Mouse (Mus musculus): ENCODE results near the gene Snx20. TPM values are rescaled to one million over a fixed set of nuclear protein-coding genes. Genes with fewer than 3 reads are reported as not detected.
A peak's percentile ranks its signal among the peaks of the same experiment; 100 is the strongest.
"Not testable (repeated sequence)": the region's sequence is repeated elsewhere in the genome, so short reads cannot be mapped to it uniquely, and the experiment has no call there.

The Snx20 gene
- polyA plus RNA-seq, 1 experiment from 2014 or later: 1.0 TPM

GRCm38 (mm10) chr8:88668400-88669086 lies 32.6 kb upstream of the Snx20 start:
- Histone ChIP-seq H3K27ac (ENCODE audit: low read length) (no peak overlapping the region), H3K4me2 (ENCODE audit: low read length) (no peak overlapping the region), H3K9ac (replicated peaks; ENCODE audit: low read depth, low read length) (no peak overlapping the region), H3K9me3 (ENCODE audit: control insufficient read depth, low read length) (no peaks in the 10 kb centered on the region), H3K4me3 (replicated peaks; ENCODE audit: low read length) (no peak overlapping the region), H3K36me3 (ENCODE audit: control insufficient read depth, insufficient read depth) (no peaks in the 10 kb centered on the region), H3K27me3 (replicated peaks; ENCODE audit: control insufficient read depth, insufficient read depth, low read length) (no peaks in the 10 kb centered on the region), H3K4me1 (replicated peaks; ENCODE audit: control insufficient read depth, insufficient read depth, low read length) (peaks cover 7% of the 10 kb centered on the region)
- WGBS: 39% methylated on average over 14 of the region's 14 CpGs
- ATAC-seq: peak; percentile 82

GRCm38 (mm10) chr8:88666435-88666834 lies 30.5 kb upstream of the Snx20 start:
- H3K4me1 ChIP-seq (replicated peaks; ENCODE audit: control insufficient read depth, insufficient read depth, low read length): peaks cover 7% of the 10 kb centered on the region
- no peak overlapping the region for H3K4me2 ChIP-seq (ENCODE audit: low read length)
- no peak overlapping the region for H3K27ac ChIP-seq (ENCODE audit: low read length)
- no peak for ATAC-seq
- H3K4me3 ChIP-seq (replicated peaks; ENCODE audit: low read length): no peak overlapping the region
- H3K36me3 ChIP-seq (ENCODE audit: control insufficient read depth, insufficient read depth): no peaks in the 10 kb centered on the region
- no peaks in the 10 kb centered on the region for H3K27me3 ChIP-seq (replicated peaks; ENCODE audit: control insufficient read depth, insufficient read depth, low read length)
- WGBS: 56% methylated on average over 1 of the region's 1 CpGs
- no peaks in the 10 kb centered on the region for H3K9me3 ChIP-seq (ENCODE audit: control insufficient read depth, low read length)
- H3K9ac ChIP-seq (replicated peaks; ENCODE audit: low read depth, low read length): no peak overlapping the region

GRCm38 (mm10) chr8:88664947-88665346 lies 29.0 kb upstream of the Snx20 start:
- ATAC-seq: no peak
- Histone ChIP-seq H3K4me3 (replicated peaks; ENCODE audit: low read length) (no peak overlapping the region), H3K4me2 (ENCODE audit: low read length) (no peak overlapping the region), H3K9ac (replicated peaks; ENCODE audit: low read depth, low read length) (no peak overlapping the region), H3K9me3 (ENCODE audit: control insufficient read depth, low read length) (no peaks in the 10 kb centered on the region), H3K27me3 (replicated peaks; ENCODE audit: control insufficient read depth, insufficient read depth, low read length) (no peaks in the 10 kb centered on the region), H3K27ac (ENCODE audit: low read length) (no peak overlapping the region), H3K4me1 (replicated peaks; ENCODE audit: control insufficient read depth, insufficient read depth, low read length) (peaks cover 7% of the 10 kb centered on the region), H3K36me3 (ENCODE audit: control insufficient read depth, insufficient read depth) (no peaks in the 10 kb centered on the region)
- 68% methylated on average over 19 of the region's 19 CpGs for WGBS

- no peaks in the 10 kb centered on the region for H3K36me3 ChIP-seq (ENCODE audit: control insufficient read depth, insufficient read depth)
- no peak for ATAC-seq
- H3K27me3 ChIP-seq (replicated peaks; ENCODE audit: control insufficient read depth, insufficient read depth, low read length): no peaks in the 10 kb centered on the region
- H3K4me3 ChIP-seq (replicated peaks; ENCODE audit: low read length): no peak overlapping the region
- H3K4me2 ChIP-seq (ENCODE audit: low read length): no peak overlapping the region
- no peak overlapping the region for H3K9ac ChIP-seq (replicated peaks; ENCODE audit: low read depth, low read length)
- H3K4me1 ChIP-seq (replicated peaks; ENCODE audit: control insufficient read depth, insufficient read depth, low read length): peaks cover 7% of the 10 kb centered on the region
- H3K9me3 ChIP-seq (ENCODE audit: control insufficient read depth, low read length): no peaks in the 10 kb centered on the region
- 85% methylated on average over 16 of the region's 16 CpGs for WGBS
- no peak overlapping the region for H3K27ac ChIP-seq (ENCODE audit: low read length)
Measured at GRCm38 (mm10) chr8:88664121-88664520, 28.2 kb upstream of the Snx20 start.

GRCm38 (mm10) chr8:88662401-88662821 lies 26.5 kb upstream of the Snx20 start:
- Histone ChIP-seq H3K36me3 (ENCODE audit: control insufficient read depth, insufficient read depth) (no peaks in the 10 kb centered on the region), H3K4me1 (replicated peaks; ENCODE audit: control insufficient read depth, insufficient read depth, low read length) (no peaks in the 10 kb centered on the region; the same call in 1 of the 2 replicates), H3K27ac (ENCODE audit: low read length) (no peak overlapping the region), H3K9ac (replicated peaks; ENCODE audit: low read depth, low read length) (no peak overlapping the region), H3K9me3 (ENCODE audit: control insufficient read depth, low read length) (no peaks in the 10 kb centered on the region), H3K4me2 (ENCODE audit: low read length) (no peak overlapping the region), H3K4me3 (replicated peaks; ENCODE audit: low read length) (no peak overlapping the region), H3K27me3 (replicated peaks; ENCODE audit: control insufficient read depth, insufficient read depth, low read length) (no peaks in the 10 kb centered on the region)
- ATAC-seq: no peak
- WGBS: 80% methylated on average over 6 of the region's 6 CpGs

GRCm38 (mm10) chr8:88659873-88660272 lies 23.9 kb upstream of the Snx20 start:
- 41% methylated on average over 3 of the region's 3 CpGs for WGBS
- peaks cover 4% of the 10 kb centered on the region; the same call in 1 of the 2 replicates for H3K9me3 ChIP-seq (ENCODE audit: control insufficient read depth, low read length)

GRCm38 (mm10) chr8:88655334-88655733 lies 19.4 kb upstream of the Snx20 start:
- no peak overlapping the region for H3K27ac ChIP-seq (ENCODE audit: low read length)
- no peak overlapping the region for H3K4me3 ChIP-seq (replicated peaks; ENCODE audit: low read length)
- ATAC-seq: no peak
- H3K4me2 ChIP-seq (ENCODE audit: low read length): no peak overlapping the region
- no peaks in the 10 kb centered on the region for H3K4me1 ChIP-seq (replicated peaks; ENCODE audit: control insufficient read depth, insufficient read depth, low read length)
- no peaks in the 10 kb centered on the region for H3K27me3 ChIP-seq (replicated peaks; ENCODE audit: control insufficient read depth, insufficient read depth, low read length)
- no peaks in the 10 kb centered on the region for H3K36me3 ChIP-seq (ENCODE audit: control insufficient read depth, insufficient read depth)
- H3K9ac ChIP-seq (replicated peaks; ENCODE audit: low read depth, low read length): no peak overlapping the region
- H3K9me3 ChIP-seq (ENCODE audit: control insufficient read depth, low read length): peaks cover 4% of the 10 kb centered on the region; the same call in 1 of the 2 replicates

More at GRCm38 (mm10) chr8:88659873-88660272, 23.9 kb upstream of the Snx20 start:
- H3K4me2 ChIP-seq (ENCODE audit: low read length): no peak overlapping the region
- H3K27me3 ChIP-seq (replicated peaks; ENCODE audit: control insufficient read depth, insufficient read depth, low read length): no peaks in the 10 kb centered on the region
- H3K9ac ChIP-seq (replicated peaks; ENCODE audit: low read depth, low read length): no peak overlapping the region
- no peaks in the 10 kb centered on the region; the same call in 1 of the 2 replicates for H3K4me1 ChIP-seq (replicated peaks; ENCODE audit: control insufficient read depth, insufficient read depth, low read length)
- no peaks in the 10 kb centered on the region for H3K36me3 ChIP-seq (ENCODE audit: control insufficient read depth, insufficient read depth)
- ATAC-seq: no peak
- H3K4me3 ChIP-seq (replicated peaks; ENCODE audit: low read length): no peak overlapping the region
- H3K27ac ChIP-seq (ENCODE audit: low read length): no peak overlapping the region

- H3K4me1 ChIP-seq (replicated peaks; ENCODE audit: control insufficient read depth, insufficient read depth, low read length); H3K27me3 ChIP-seq (replicated peaks; ENCODE audit: control insufficient read depth, insufficient read depth, low read length); H3K4me2 ChIP-seq (ENCODE audit: low read length); H3K9ac ChIP-seq (replicated peaks; ENCODE audit: low read depth, low read length); ATAC-seq; H3K27ac ChIP-seq (ENCODE audit: low read length); H3K36me3 ChIP-seq (ENCODE audit: control insufficient read depth, insufficient read depth); H3K4me3 ChIP-seq (replicated peaks; ENCODE audit: low read length); H3K9me3 ChIP-seq (ENCODE audit: control insufficient read depth, low read length): not testable (repeated sequence)
- WGBS: 80% methylated on average over 4 of the region's 4 CpGs
Measured at GRCm38 (mm10) chr8:88651122-88651521, 15.2 kb upstream of the Snx20 start.

GRCm38 (mm10) chr8:88650016-88650708 lies 14.2 kb upstream of the Snx20 start:
- Histone ChIP-seq H3K36me3 (ENCODE audit: control insufficient read depth, insufficient read depth) (no peaks in the 10 kb centered on the region), H3K4me2 (ENCODE audit: low read length) (no peak overlapping the region), H3K9ac (replicated peaks; ENCODE audit: low read depth, low read length) (no peak overlapping the region), H3K27ac (ENCODE audit: low read length) (no peak overlapping the region), H3K4me3 (replicated peaks; ENCODE audit: low read length) (no peak overlapping the region), H3K9me3 (ENCODE audit: control insufficient read depth, low read length) (no peaks in the 10 kb centered on the region), H3K27me3 (replicated peaks; ENCODE audit: control insufficient read depth, insufficient read depth, low read length) (no peaks in the 10 kb centered on the region; the same call in 1 of the 2 replicates), H3K4me1 (replicated peaks; ENCODE audit: control insufficient read depth, insufficient read depth, low read length) (peaks cover 9% of the 10 kb centered on the region)
- WGBS: 73% methylated on average over 6 of the region's 6 CpGs
- no peak for ATAC-seq
